Mouse (Mus musculus): Measurements from ENCODE around the gene Pip4k2b. TPM values are rescaled to one million over a fixed set of nuclear protein-coding genes. Genes with fewer than 3 reads are reported as not detected.

The Pip4k2b gene
- total RNA-seq, 2 experiments from 2014 or later = 121 to 124 TPM

- intact Hi-C loops (cut with DNase I) = loop anchor here (2.0 kb wide), 1 partner anchor 38 kb away; no protein-coding TSS in a partner anchor
- peak; percentile 49 to 58 for DNase-seq (ENCODE audit: low spot score in 2 of 2)
These were observed 45.5 kb downstream of the Pip4k2b start for GRCm38 (mm10) chr11:97698741-97699611.

- intact Hi-C loops (cut with DNase I) = loop anchor here (2.0 kb wide), 1 partner anchor 37 kb away; no protein-coding TSS in a partner anchor
- no peak for DNase-seq (ENCODE audit: low spot score in 2 of 2)
These were observed 46.5 kb downstream of the Pip4k2b start for GRCm38 (mm10) chr11:97697891-97698529.

GRCm38 (mm10) chr11:97697199-97697890 is 47.2 kb downstream of the Pip4k2b start:
- intact Hi-C loops (cut with DNase I) = no loop called here

GRCm38 (mm10) chr11:97696669-97697068 is 47.8 kb downstream of the Pip4k2b start:
- intact Hi-C loops (cut with DNase I) = no loop called here
- no peak for DNase-seq (ENCODE audit: low spot score in 2 of 2)

More at GRCm38 (mm10) chr11:97697199-97697890, 47.2 kb downstream of the Pip4k2b start:
- no peak for DNase-seq (ENCODE audit: low spot score in 2 of 2)

GRCm38 (mm10) chr11:97695712-97696401 is 48.6 kb downstream of the Pip4k2b start:
- peak in 1 of 2 experiments; percentile 80 for DNase-seq (ENCODE audit: low spot score in 2 of 2)
- intact Hi-C loops (cut with DNase I) = no loop called here

GRCm38 (mm10) chr11:97694921-97695711 is 49.4 kb downstream of the Pip4k2b start:
- peak; percentile 75 to 93 for DNase-seq (ENCODE audit: low spot score in 2 of 2)
- intact Hi-C loops (cut with DNase I) = loop anchor here (5.0 kb wide), 1 partner anchor 63 kb away; no protein-coding TSS in a partner anchor

- no peak for DNase-seq (ENCODE audit: low spot score in 2 of 2)
- intact Hi-C loops (cut with DNase I) = loop anchor here (5.0 kb wide), 1 partner anchor 62 kb away; no protein-coding TSS in a partner anchor
These were observed 50.1 kb downstream of the Pip4k2b start for GRCm38 (mm10) chr11:97694435-97694834.

GRCm38 (mm10) chr11:97689861-97690260 is 54.6 kb downstream of the Pip4k2b start:
- DNase-seq (ENCODE audit: low spot score in 2 of 2) = peak in 1 of 2 experiments; percentile 69
- intact Hi-C loops (cut with DNase I) = loop anchor here (5.0 kb wide), 2 partner anchors 48 to 58 kb away; no protein-coding TSS in a partner anchor

GRCm38 (mm10) chr11:97687061-97687460 is 57.4 kb downstream of the Pip4k2b start:
- no peak for DNase-seq (ENCODE audit: low spot score in 2 of 2)
- intact Hi-C loops (cut with DNase I) = loop anchor here (5.0 kb wide), 1 partner anchor 45 kb away; no protein-coding TSS in a partner anchor

GRCm38 (mm10) chr11:97686322-97686908 is 58.1 kb downstream of the Pip4k2b start:
- intact Hi-C loops (cut with DNase I) = loop anchor here (5.0 kb wide), 1 partner anchor 44 kb away; no protein-coding TSS in a partner anchor
- DNase-seq (ENCODE audit: low spot score in 2 of 2) = no peak

GRCm38 (mm10) chr11:97685613-97686321 is 58.7 kb downstream of the Pip4k2b start, which contains the start of gene Cisd3:
Gene Cisd3, plus strand, starts transcription at chr11:97685826.
- intact Hi-C loops (cut with DNase I) = loop anchor here (5.0 kb wide), 1 partner anchor 43 kb away; no protein-coding TSS in a partner anchor

GRCm38 (mm10) chr11:97684766-97685165 is 59.7 kb downstream of the Pip4k2b start:
- DNase-seq (ENCODE audit: low spot score in 2 of 2) = no peak
- intact Hi-C loops (cut with DNase I) = loop anchor here (5.0 kb wide), 1 partner anchor 42 kb away; no protein-coding TSS in a partner anchor

More at GRCm38 (mm10) chr11:97685613-97686321, 58.7 kb downstream of the Pip4k2b start, which contains the start of gene Cisd3:
- DNase-seq (ENCODE audit: low spot score in 2 of 2) = peak; percentile 66 to 81

GRCm38 (mm10) chr11:97684063-97684680 is 60.3 kb downstream of the Pip4k2b start:
- intact Hi-C loops (cut with DNase I) = no loop called here

GRCm38 (mm10) chr11:97682504-97683055 is 61.9 kb downstream of the Pip4k2b start:
- intact Hi-C loops (cut with DNase I) = no loop called here
- DNase-seq (ENCODE audit: low spot score in 2 of 2) = no peak

More at GRCm38 (mm10) chr11:97684063-97684680, 60.3 kb downstream of the Pip4k2b start:
- DNase-seq (ENCODE audit: low spot score in 2 of 2) = peak in 1 of 2 experiments; percentile 28

- intact Hi-C loops (cut with DNase I) = no loop called here
- DNase-seq (ENCODE audit: low spot score in 2 of 2) = peak in 1 of 2 experiments; percentile 27
These were observed 64.1 kb downstream of the Pip4k2b start for GRCm38 (mm10) chr11:97680430-97680829.

- intact Hi-C loops (cut with DNase I) = no loop called here
- DNase-seq (ENCODE audit: low spot score in 2 of 2) = no peak
These were observed 66.2 kb downstream of the Pip4k2b start for GRCm38 (mm10) chr11:97678301-97678700.
